Mouse (Mus musculus) bone marrow, adult 2 months (tissue): ENCODE data around the gene Magix. TPM values are rescaled to one million over a fixed set of nuclear protein-coding genes. Genes with fewer than 3 reads are reported as not detected.

Source experiments
- H3K27ac ChIP-seq: fragments of 200-500 bp; 2 replicates; pipeline ENCODE4 v1.5.1; 2012; ENCODE audit warnings: low read depth, mild to moderate bottlenecking, control low read depth, inconsistent platforms, low read length; ENCODE audit not compliant: control insufficient read depth, poor library complexity, insufficient read depth
- H3K4me1 ChIP-seq: fragments of 200-500 bp; 2 replicates; pipeline ENCODE4 v1.6.1; 2011; ENCODE audit warnings: low read length; ENCODE audit not compliant: control insufficient read depth, insufficient read depth
- H3K4me3 ChIP-seq: fragments of 200-500 bp; replicated peaks from 2 replicates; pipeline ENCODE3; 2011; ENCODE audit warnings: mild to moderate bottlenecking, low read depth, low read length, control low read depth; ENCODE audit not compliant: control insufficient read depth
- CTCF ChIP-seq: fragments of 200-500 bp; IDR thresholded peaks from 2 replicates; pipeline ENCODE4 v1.5.1; 2011; ENCODE audit warnings: low read length, control low read depth; ENCODE audit not compliant: control insufficient read depth, insufficient read depth
- POLR2A ChIP-seq: fragments of 200-500 bp; IDR thresholded peaks from 2 replicates; pipeline ENCODE4 v1.6.1; 2011; ENCODE audit warnings: low read depth, mild to moderate bottlenecking, control low read depth, low read length, borderline replicate concordance; ENCODE audit not compliant: control insufficient read depth
- WGBS: fragments of 180-500 bp; shearing (Covaris S2); methylation state at CpG from one replicate; pipeline ENCODE4 v1.1.7; 2018; 5-methylcytosine and 5-hydroxymethylcytosine counted together
- polyA plus RNA-seq: library from polyadenylated mRNA; stranded (reverse); fragments of >200 nt; gene quantifications from 2 replicates; pipeline ENCODE4 v1.2.4, GENCODE M21; 2011; ENCODE audit warnings: low replicate concordance; ENCODE audit not compliant: missing spikeins, insufficient read depth, insufficient read length

Magix gene
- not detected in 2 replicates for polyA plus RNA-seq

GRCm38 (mm10) chrX:7680864-7681263 lies at the start of gene Magix:
TSS of gene Magix (minus strand) at chrX:7681251.
- no peak within 1 kb of the TSS for H3K4me3 ChIP-seq
- WGBS: 84% methylated on average over 14 of the region's 14 CpGs

DNA sequence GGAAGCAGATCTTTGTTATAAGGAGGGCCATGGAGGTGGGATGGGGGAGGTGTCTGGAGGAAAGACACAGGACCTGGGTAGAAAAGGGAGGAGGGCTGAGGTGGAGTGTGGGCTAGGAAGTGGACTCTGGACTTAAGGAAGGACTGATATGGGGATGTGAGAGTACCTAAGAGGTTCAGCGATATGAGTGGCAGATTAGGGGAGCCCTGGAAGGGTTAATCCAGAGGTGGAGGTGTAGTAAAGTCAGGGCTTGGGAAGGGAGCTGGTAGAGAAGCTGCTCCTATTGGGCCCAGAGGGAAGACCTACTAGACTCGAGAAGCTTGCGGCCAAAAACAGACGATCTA lies 47.8 kb upstream of the Magix start:
- WGBS: 40% methylated on average over 4 of the region's 4 CpGs
- Histone ChIP-seq H3K4me1 (no peaks in the 10 kb centered on the region; the same call in 1 of the 2 replicates), H3K4me3 (no peak overlapping the region), H3K27ac (no peak overlapping the region)
- no peak for TF ChIP-seq POLR2A
- no peak for TF ChIP-seq CTCF

More at GRCm38 (mm10) chrX:7680864-7681263, at the start of gene Magix:
- TF ChIP-seq POLR2A: no peak
- no peak for TF ChIP-seq CTCF
- Histone ChIP-seq H3K27ac (no peak within 1 kb of the TSS), H3K4me1 (no peaks in the 10 kb centered on the region; the same call in 1 of the 2 replicates)

DNA sequence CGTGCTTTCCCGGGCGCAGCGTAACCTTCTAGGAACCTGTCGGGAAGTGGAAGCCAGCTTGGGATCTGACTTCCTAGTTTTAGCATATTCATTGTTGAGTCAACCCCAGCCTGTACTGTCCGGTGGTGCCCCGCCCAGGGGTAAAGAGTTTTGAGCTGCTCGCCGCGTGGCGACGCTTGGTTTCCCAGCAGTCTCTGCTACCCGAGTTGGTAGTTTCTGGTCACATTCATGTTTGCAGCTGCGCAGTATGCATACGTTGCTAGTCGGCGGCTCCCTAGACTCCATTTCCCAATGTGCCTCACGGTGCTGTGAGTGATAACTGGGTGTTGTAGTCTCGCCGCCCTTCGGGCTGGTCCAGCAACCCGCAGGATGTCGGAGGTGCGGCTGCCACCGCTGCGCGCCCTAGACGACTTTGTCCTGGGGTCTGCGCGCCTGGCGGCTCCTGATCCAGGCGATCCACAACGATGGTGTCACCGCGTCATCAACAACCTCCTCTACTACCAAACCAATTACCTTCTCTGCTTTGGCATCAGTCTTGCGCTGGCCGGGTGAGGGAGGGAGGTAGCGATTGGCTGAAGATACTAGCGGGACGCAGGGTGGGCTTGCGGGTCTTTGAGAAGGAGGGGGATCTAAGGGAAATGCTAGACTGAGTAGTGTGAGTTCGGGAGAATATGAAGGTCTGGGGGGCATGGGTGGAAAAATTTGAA lies 47.3 kb upstream of the Magix start, which contains the start of gene Praf2:
Praf2 (plus strand) TSS at position 225 of the 707 bp plus-strand sequence.
- peak within 1 kb of the TSS; percentile 27; the same call in 1 of the 2 replicates for H3K27ac ChIP-seq
- H3K4me1 ChIP-seq: no peaks in the 10 kb centered on the region; the same call in 1 of the 2 replicates
- peak within 1 kb of the TSS; percentile 76 for H3K4me3 ChIP-seq
- TF ChIP-seq POLR2A: no peak
- no peak for TF ChIP-seq CTCF
- WGBS: 13% methylated on average over 42 of the region's 42 CpGs

- 76% methylated on average over 13 of the region's 13 CpGs for WGBS
- Histone ChIP-seq H3K4me3 (no peak overlapping the region), H3K4me1 (no peaks in the 10 kb centered on the region; the same call in 1 of the 2 replicates), H3K27ac (no peak overlapping the region)
- no peak for TF ChIP-seq POLR2A
Measured at GRCm38 (mm10) chrX:7727176-7727575, 46.1 kb upstream of the Magix start.

GRCm38 (mm10) chrX:7725841-7726240 lies 44.8 kb upstream of the Magix start:
- TF ChIP-seq CTCF: no peak
- TF ChIP-seq POLR2A: no peak
- H3K4me1 ChIP-seq: no peaks in the 10 kb centered on the region; the same call in 1 of the 2 replicates
- WGBS: 90% methylated on average over 12 of the region's 12 CpGs

GRCm38 (mm10) chrX:7724135-7724534 lies 43.1 kb upstream of the Magix start:
- Histone ChIP-seq H3K4me3 (no peak overlapping the region), H3K27ac (no peak overlapping the region), H3K4me1 (no peaks in the 10 kb centered on the region; the same call in 1 of the 2 replicates)
- WGBS: 80% methylated on average over 7 of the region's 7 CpGs
- no peak for TF ChIP-seq POLR2A
- no peak for TF ChIP-seq CTCF

More at GRCm38 (mm10) chrX:7725841-7726240, 44.8 kb upstream of the Magix start:
- Histone ChIP-seq H3K27ac (no peak overlapping the region), H3K4me3 (no peak overlapping the region)

GRCm38 (mm10) chrX:7722691-7723090 lies 41.6 kb upstream of the Magix start:
- no peak overlapping the region; the same call in 1 of the 2 replicates for H3K27ac ChIP-seq
- TF ChIP-seq CTCF (no peak), POLR2A (no peak)
- 9% methylated on average over 4 of the region's 4 CpGs for WGBS
- H3K4me1 ChIP-seq: no peaks in the 10 kb centered on the region
- peak overlapping the region; percentile 99 for H3K4me3 ChIP-seq

GRCm38 (mm10) chrX:7722282-7722611 lies 41.2 kb upstream of the Magix start:
- peak; percentile 38; the same call in 1 of the 2 replicates for TF ChIP-seq POLR2A
- no peak for TF ChIP-seq CTCF
- H3K4me1 ChIP-seq: no peaks in the 10 kb centered on the region
- H3K27ac ChIP-seq: peak overlapping the region; percentile 92
- peak overlapping the region; percentile 99 for H3K4me3 ChIP-seq
- 14% methylated on average over 11 of the region's 11 CpGs for WGBS
